Mouse (Mus musculus) olfactory bulb, adult 2 months (tissue): ENCODE data around the gene Birc5. TPM values are rescaled to one million over a fixed set of nuclear protein-coding genes. Genes with fewer than 3 reads are reported as not detected.

Experiments
- H3K27ac ChIP-seq: fragments of 200-500 bp; 2 replicates; pipeline ENCODE4 v1.5.1; 2012; ENCODE audit warnings: low read depth, low read length; ENCODE audit not compliant: insufficient read depth
- H3K4me1 ChIP-seq: fragments of 200-500 bp; 2 replicates; pipeline ENCODE4 v1.6.1; 2012; ENCODE audit warnings: low read length; ENCODE audit not compliant: control insufficient read depth, insufficient read depth
- H3K4me3 ChIP-seq: fragments of 200-500 bp; 2 replicates; pipeline ENCODE4 v1.5.1; 2012; ENCODE audit warnings: mild to moderate bottlenecking, low read depth, low read length, moderate library complexity; ENCODE audit not compliant: insufficient read depth
- CTCF ChIP-seq: fragments of 200-500 bp; IDR thresholded peaks from 2 replicates; pipeline ENCODE4 v1.5.1; 2012; ENCODE audit warnings: low read depth, mild to moderate bottlenecking, low read length, moderate library complexity; ENCODE audit not compliant: insufficient read depth
- POLR2A ChIP-seq: fragments of 200-500 bp; IDR thresholded peaks from 2 replicates; pipeline ENCODE4 v1.6.1; 2012; ENCODE audit warnings: mild to moderate bottlenecking, low read depth, low read length, moderate library complexity; ENCODE audit not compliant: insufficient read depth
- WGBS: fragments of 180-500 bp; shearing (Covaris S2); methylation state at CpG from one replicate; pipeline ENCODE4 v1.1.7; 2018; 5-methylcytosine and 5-hydroxymethylcytosine counted together
- polyA plus RNA-seq: library from polyadenylated mRNA; stranded (reverse); fragments of >200 nt; gene quantifications from 2 replicates; pipeline ENCODE4 v1.2.4, GENCODE M21; 2012; ENCODE audit warnings: low replicate concordance; ENCODE audit not compliant: missing spikeins, insufficient read depth, insufficient read length

Birc5 gene
- polyA plus RNA-seq, 1 experiment = not detected

- Histone ChIP-seq H3K27ac (no peak overlapping the region), H3K4me1 (no peaks in the 10 kb centered on the region), H3K4me3 (no peak overlapping the region)
- TF ChIP-seq CTCF = no peak
- TF ChIP-seq POLR2A = no peak
- 84% methylated on average over 8 of the region's 8 CpGs for WGBS
These were observed 55.4 kb downstream of the Birc5 start for GRCm38 (mm10) chr11:117904442-117904841.

Other genes starting within 250 kb of the Birc5 start
- not detected in 2 replicates for gene Tnrc6c, start 195.0 kb upstream of the Birc5 start, polyA plus RNA-seq
- not detected in 2 replicates for gene Tmc8, start 67.2 kb upstream of the Birc5 start, polyA plus RNA-seq
- gene Tmc6, start 67.1 kb upstream of the Birc5 start, polyA plus RNA-seq = 606 TPM in 1 of 2 replicates, not detected in the other
- not detected in 2 replicates for gene 6030468B19Rik, start 51.6 kb upstream of the Birc5 start, polyA plus RNA-seq
- not detected in 2 replicates for gene Gm20708, start 39.6 kb upstream of the Birc5 start, polyA plus RNA-seq
- gene Syngr2, start 39.6 kb upstream of the Birc5 start, polyA plus RNA-seq = not detected in 2 replicates
- gene Afmid, start 23.3 kb upstream of the Birc5 start, polyA plus RNA-seq = not detected in 2 replicates
- not detected in 2 replicates for gene Tk1, start 23.2 kb upstream of the Birc5 start, polyA plus RNA-seq
- not detected in 2 replicates for gene Tmem235, start 11.5 kb downstream of the Birc5 start, polyA plus RNA-seq
- gene Tha1, start 24.2 kb downstream of the Birc5 start, polyA plus RNA-seq = not detected in 2 replicates
- gene Socs3, start 120.8 kb downstream of the Birc5 start, polyA plus RNA-seq = not detected in 2 replicates
- gene Pgs1, start 137.0 kb downstream of the Birc5 start, polyA plus RNA-seq = not detected in 2 replicates